In the genomic region with DNA sequence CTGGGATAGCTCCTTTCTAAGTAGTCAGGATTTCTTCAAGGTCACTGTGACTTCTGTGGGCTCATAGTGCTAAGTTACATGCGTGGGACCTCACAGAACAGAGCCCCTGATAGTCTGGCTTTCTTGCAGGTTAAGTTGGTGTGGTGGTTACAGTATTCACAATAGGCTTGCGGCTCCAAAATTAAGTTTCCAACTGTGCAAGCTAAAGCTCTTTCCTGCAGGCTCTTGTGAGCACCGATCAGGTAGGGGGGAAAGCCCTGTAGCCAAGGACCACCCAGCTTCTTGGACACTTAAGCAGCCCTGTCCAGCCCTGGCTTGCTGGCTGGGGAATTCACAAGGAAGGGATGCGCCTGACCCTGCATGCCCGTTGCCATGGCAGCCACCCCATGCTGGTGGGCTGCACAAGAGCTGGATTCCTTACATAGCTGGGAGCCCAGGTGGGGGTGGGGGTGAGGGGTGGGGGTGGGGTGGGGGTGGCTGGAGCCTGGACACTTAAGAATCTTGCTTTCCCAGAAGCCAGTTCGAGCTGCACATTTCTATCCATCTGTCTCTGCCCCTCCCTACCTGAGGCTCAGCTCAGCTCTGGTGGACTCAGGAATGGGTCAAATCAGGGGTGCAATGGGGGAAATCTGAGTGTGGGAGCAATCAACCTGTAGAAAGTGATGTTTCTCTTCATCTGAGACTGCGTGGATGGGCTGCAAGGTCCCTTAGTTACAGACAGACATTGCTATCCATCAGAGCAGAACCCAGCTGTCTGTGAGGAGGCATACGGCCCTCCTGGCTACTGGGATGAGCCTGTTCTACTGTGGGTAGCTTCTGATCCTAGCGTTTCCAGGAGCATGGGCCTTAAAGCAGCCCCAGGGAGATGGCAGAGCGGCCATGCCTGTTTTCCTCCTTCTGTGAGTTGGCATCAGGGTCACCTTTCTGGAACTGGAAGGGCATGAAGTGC, we compare ENCODE assay signal across 10 mouse cellular contexts. TPM values are rescaled to one million over a fixed set of nuclear protein-coding genes. Genes with fewer than 3 reads are reported as not detected.
DNase-seq lines count a peak whose midpoint lies in the region; ATAC-seq and TF ChIP-seq lines count a peak whose summit lies in the region.
"Had no signal": no experiment of that assay in that cellular context is flagged by ENCODE, and none has a peak within 500 bp of the region (broad histone marks: within the 10 kb centered on the region; RNA-seq: fewer than 3 reads in every experiment).

No protein-coding gene starts in this region.

- no peaks in the 10 kb centered on the region for H3K36me3 ChIP-seq in heart, embryonic 13.5 days
- H3K36me3 ChIP-seq in hindbrain, embryonic 13.5 days = no peaks in the 10 kb centered on the region
- no peaks in the 10 kb centered on the region for H3K36me3 ChIP-seq in midbrain, postnatal 0 days (ENCODE audit: insufficient read depth, low read length)

- DNase-seq in heart, postnatal 25 days (ENCODE audit: low spot score) = no peak
- DNase-seq in R1 (ENCODE audit: low read depth, low spot score) = peak; percentile 98
- DNase-seq in midbrain, postnatal 0 days (ENCODE audit: low spot score) = peak; percentile 36
- DNase-seq in adrenal gland, postnatal 25 days = no peak
- no peak for DNase-seq in lung, postnatal 36 days
- no peak for DNase-seq in urinary bladder, postnatal 10 days (ENCODE audit: low spot score)
- DNase-seq: right cerebral cortex, postnatal 4 days had no signal

- no peak for TF ChIP-seq CTCF in midbrain, postnatal 0 days (IDR thresholded peaks at IDR 0.05)

- H3K4me1 ChIP-seq in heart, embryonic 13.5 days = peaks cover 54% of the 10 kb centered on the region
- peaks cover 24% of the 10 kb centered on the region for H3K4me1 ChIP-seq in hindbrain, embryonic 13.5 days (replicated peaks)
- H3K4me1 ChIP-seq in midbrain, postnatal 0 days (ENCODE audit: insufficient read depth, low read length) = peaks cover 8% of the 10 kb centered on the region; the same call in 1 of the 2 replicates

- H3K9me3 ChIP-seq in heart, embryonic 13.5 days = no peaks in the 10 kb centered on the region
- no peaks in the 10 kb centered on the region for H3K9me3 ChIP-seq in hindbrain, embryonic 13.5 days
- no peaks in the 10 kb centered on the region for H3K9me3 ChIP-seq in midbrain, postnatal 0 days (ENCODE audit: low read length)

- intact Hi-C loops in heart, postnatal 25 days (cut with DNase I) = no loop called here

- 42% methylated on average over 10 of the region's 10 CpGs for WGBS in heart, embryonic 13.5 days
- 12% methylated on average over 10 of the region's 10 CpGs for WGBS in hindbrain, embryonic 13.5 days
- 22% methylated on average over 10 of the region's 10 CpGs for WGBS in midbrain, postnatal 0 days

- H3K4me3 ChIP-seq in heart, embryonic 13.5 days = no peak overlapping the region
- H3K4me3 ChIP-seq in hindbrain, embryonic 13.5 days = no peak overlapping the region
- H3K4me3 ChIP-seq in midbrain, postnatal 0 days (ENCODE audit: low read depth, low read length) = no peak overlapping the region

- no peaks in the 10 kb centered on the region for H3K27me3 ChIP-seq in heart, embryonic 13.5 days (replicated peaks)
- H3K27me3 ChIP-seq in hindbrain, embryonic 13.5 days = no peaks in the 10 kb centered on the region
- H3K27me3 ChIP-seq in midbrain, postnatal 0 days (ENCODE audit: insufficient read depth, low read length) = no peaks in the 10 kb centered on the region

- H3K27ac ChIP-seq in heart, embryonic 13.5 days (replicated peaks) = peak overlapping the region; percentile 12; the same call in 1 of the 2 replicates
- peak overlapping the region; percentile 40; the same call in 1 of the 2 replicates for H3K27ac ChIP-seq in hindbrain, embryonic 13.5 days
- H3K27ac ChIP-seq in midbrain, postnatal 0 days (ENCODE audit: low read depth, low read length) = no peak overlapping the region
- H3K27ac ChIP-seq: macrophage had no signal

- H3K4me2 ChIP-seq in heart, embryonic 13.5 days = no peak overlapping the region
- H3K4me2 ChIP-seq in hindbrain, embryonic 13.5 days = no peak overlapping the region
- no peak overlapping the region for H3K4me2 ChIP-seq in midbrain, postnatal 0 days (ENCODE audit: low read depth, low read length, poor library complexity, severe bottlenecking)

- H3K9ac ChIP-seq in heart, embryonic 13.5 days = peak overlapping the region; percentile 33
- no peak overlapping the region for H3K9ac ChIP-seq in hindbrain, embryonic 13.5 days
- H3K9ac ChIP-seq in midbrain, postnatal 0 days (replicated peaks; ENCODE audit: low read length, poor library complexity, severe bottlenecking) = no peak overlapping the region

- ATAC-seq in heart, embryonic 13.5 days (ENCODE audit: extremely low read depth, insufficient number of reproducible peaks, low FRiP score, low TSS enrichment) = no peak
- ATAC-seq in hindbrain, embryonic 13.5 days (ENCODE audit: low FRiP score) = peak; percentile 74
- no peak for ATAC-seq in midbrain, postnatal 0 days (ENCODE audit: low FRiP score)

RNA-seq across cellular contexts. Expression of gene Col18a1, which starts 24.9 kb away (rescaled TPM):
- polyA plus RNA-seq in heart, embryonic 13.5 days (2015; fragmentation: Nextera tagmentation; extraction: Ambion mirVana) = 143 and 155 TPM in 2 replicates
- total RNA-seq in heart, postnatal 25 days (2021) = 10 to 100 TPM; 13.0 to 15.3 TPM
- 53.1 and 62.7 TPM in 2 replicates for polyA plus RNA-seq in hindbrain, embryonic 13.5 days (2015; fragmentation: Nextera tagmentation; extraction: Ambion mirVana)
- 27.7 and 30.3 TPM in 2 replicates for total RNA-seq in midbrain, postnatal 0 days (2014; rRNA removed)
- polyA plus RNA-seq in midbrain, postnatal 0 days (2015; fragmentation: Nextera tagmentation; extraction: Ambion mirVana) = 14.6 and 15.4 TPM in 2 replicates
- total RNA-seq in adrenal gland, postnatal 25 days (2021) = 26.1 and 29.6 TPM in 2 replicates

Comparison
In these comparisons a context has a peak if more than half of its experiments do, and no peak if none do; other contexts are left out.
1. DNase-seq: peak in R1 (single experiment) and midbrain, postnatal 0 days (single experiment); none in heart, postnatal 25 days (single experiment), adrenal gland, postnatal 25 days (single experiment), lung, postnatal 36 days (single experiment) and urinary bladder, postnatal 10 days (single experiment).